Mouse (Mus musculus): Measurements from ENCODE around the gene Pigx. TPM values are rescaled to one million over a fixed set of nuclear protein-coding genes. Genes with fewer than 3 reads are reported as not detected.

The Pigx gene
- 84.7 and 88.8 TPM in 2 replicates for total RNA-seq (2014; fragmentation: Nextera tagmentation)
- 46.6 and 75.6 TPM in 2 replicates for total RNA-seq (2017)

DNA sequence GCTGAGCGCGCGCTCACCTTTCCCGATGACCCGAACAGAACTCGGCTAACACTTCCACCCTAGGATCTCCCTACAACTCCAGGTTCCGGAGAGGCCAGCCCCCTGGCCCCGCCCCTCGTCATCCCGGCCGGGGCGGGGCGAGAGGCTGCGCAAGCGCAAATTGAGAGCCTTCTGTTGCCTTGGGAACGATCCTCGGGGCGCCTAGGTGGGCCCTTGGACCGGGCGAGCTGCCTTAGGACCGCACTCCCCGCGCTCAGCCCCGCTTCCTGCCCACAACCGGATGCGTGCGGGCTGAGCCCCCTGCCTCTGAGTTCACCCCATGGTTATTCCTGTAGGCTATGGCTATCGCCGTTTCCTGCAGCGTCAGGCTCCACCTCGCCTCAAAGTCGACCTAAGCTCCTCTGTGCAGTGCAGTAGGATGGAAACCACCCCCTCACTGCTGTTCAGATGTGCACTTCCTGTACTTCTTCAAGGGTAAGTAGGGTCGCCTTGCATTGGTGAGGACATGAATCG lies at the start of gene Pigx, which contains the start of gene Cep19:
TSS of gene Pigx (minus strand) at position 103 of the 513 bp plus-strand sequence.
TSS of gene Cep19 (plus strand) at position 163 of the 513 bp plus-strand sequence.
- ATAC-seq (replicated peaks; ENCODE audit: poor library complexity, severe bottlenecking) = peak; percentile 85

- peak; percentile 17; the same call in 1 of the 2 replicates for ATAC-seq (replicated peaks; ENCODE audit: poor library complexity, severe bottlenecking)
These were observed 48.2 kb upstream of the Pigx start for GRCm38 (mm10) chr16:32147589-32148207.

DNA sequence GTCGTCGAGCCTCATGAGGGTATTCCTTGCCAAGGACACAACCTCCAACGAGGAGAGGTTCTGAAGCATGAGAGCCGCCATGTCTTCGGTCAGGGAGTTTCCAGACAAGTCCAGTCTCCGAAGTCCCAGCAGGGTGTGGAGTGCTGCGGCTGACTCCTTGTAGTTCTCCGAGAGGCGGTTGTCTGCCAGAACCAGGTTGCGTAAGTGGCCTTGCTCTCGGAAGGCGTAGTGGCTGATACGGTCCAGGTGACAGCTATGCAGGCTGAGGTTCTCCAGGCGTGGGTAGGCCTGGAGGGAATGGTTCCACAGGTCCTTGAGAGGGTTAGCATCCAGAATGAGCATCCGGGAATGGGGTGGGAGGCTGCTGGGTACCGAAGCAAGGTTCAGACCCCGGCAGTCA lies 45.1 kb upstream of the Pigx start:
- no peak for ATAC-seq (replicated peaks; ENCODE audit: poor library complexity, severe bottlenecking)

DNA sequence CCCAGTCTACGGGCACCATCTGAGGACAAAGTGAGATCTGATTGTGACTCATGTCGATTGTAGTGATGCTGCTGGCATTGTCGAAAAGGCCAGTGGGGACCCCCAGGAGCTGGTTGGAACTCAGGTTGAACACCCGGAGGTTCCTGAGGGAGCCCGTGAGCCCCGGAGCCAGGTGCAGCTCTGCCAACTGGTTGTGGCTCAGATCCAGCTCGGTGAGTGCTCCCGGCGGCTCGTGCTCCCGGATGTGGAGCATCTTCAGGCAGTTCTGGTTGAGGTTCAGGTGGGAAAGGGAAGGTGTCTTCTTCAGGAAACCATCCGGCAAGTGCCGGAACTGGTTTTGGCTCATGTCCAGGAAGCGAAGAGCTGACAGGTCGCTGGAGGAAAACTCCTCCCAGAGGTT lies 44.2 kb upstream of the Pigx start:
- no peak for ATAC-seq (replicated peaks; ENCODE audit: poor library complexity, severe bottlenecking)

DNA sequence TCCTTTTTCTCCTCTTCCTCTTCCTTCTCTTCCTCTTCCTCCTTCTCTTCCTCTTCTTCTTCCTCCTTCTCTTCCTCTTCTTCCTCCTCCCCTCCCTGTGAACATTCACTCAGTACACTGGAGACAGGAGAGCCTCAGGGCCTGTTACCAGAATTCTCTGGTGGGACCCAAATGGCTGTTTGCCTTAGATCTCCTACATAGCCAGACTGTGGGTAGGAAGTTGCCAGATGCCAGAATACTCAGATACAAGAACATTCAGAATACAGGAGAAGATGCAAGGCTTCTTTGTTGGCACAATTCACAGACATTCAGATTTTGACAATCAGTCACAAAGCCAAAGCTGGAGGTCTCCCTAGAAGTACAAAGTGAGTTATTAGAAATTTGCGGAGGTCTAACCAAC lies 39.4 kb upstream of the Pigx start:
- no peak for ATAC-seq (replicated peaks; ENCODE audit: poor library complexity, severe bottlenecking)

DNA sequence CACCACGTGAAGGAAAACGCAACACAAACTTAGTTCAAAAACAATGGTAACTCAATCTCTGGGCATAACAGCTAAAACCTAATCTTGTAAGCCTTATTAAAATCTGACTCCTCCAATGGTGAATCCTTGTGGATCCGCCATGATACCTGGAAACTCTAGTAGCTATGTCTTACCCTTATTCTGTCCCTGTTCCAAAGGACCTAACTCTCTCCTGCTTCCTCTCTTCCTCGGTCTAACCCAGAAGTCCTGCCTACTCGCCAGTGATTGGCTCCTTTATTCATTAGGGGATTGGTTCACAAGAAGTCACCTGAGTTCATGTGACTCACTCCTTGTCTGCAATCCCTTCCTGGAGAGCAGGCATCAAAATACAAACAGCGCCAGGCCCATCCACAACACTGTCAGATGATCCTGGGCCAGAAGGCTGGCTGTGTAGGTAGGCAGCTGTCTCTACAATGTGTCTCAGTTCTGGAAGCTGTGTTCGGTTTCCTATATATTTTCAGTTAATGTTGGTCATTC lies 36.4 kb upstream of the Pigx start:
- ATAC-seq (replicated peaks; ENCODE audit: poor library complexity, severe bottlenecking) = no peak

- no peak for ATAC-seq (replicated peaks; ENCODE audit: poor library complexity, severe bottlenecking)
These were observed 33.6 kb upstream of the Pigx start for GRCm38 (mm10) chr16:32133148-32133547.

GRCm38 (mm10) chr16:32130190-32130826 lies 30.8 kb upstream of the Pigx start:
- ATAC-seq (replicated peaks; ENCODE audit: poor library complexity, severe bottlenecking) = peak; percentile 98

DNA sequence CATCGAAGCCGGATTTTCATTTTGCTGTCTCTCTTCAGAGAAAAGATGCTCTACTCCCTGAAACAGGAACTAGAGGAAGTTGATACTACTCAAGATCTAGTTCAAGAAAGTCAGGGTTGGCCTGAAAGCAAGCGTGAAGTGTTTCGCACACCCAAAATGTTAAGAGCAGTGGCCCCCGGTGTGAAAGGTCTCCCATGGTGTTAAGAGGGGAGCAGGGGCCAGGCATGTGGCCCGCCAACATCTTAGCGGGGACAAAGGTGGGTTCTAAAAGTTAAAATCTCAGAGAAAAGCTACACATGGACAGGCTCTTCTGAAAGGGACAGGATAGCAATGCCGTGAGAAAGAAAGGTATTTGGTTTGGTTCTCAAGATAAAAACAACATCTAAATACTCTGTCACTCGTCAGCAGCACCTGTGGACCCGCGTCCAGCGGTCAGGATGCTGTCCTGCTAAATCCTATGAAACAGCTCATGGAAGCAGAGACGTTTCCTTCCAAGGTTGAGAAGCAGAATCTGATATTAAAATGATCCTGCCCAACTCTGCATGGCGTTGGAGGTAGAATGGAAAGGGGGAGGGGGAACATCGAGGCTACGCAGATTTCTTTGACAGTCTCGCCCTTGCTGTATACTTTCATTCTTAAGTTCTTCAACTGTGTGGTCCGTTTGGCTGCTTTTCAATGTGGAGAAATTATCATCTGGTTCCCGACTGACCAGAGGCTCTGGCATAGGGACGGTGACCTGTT lies 30.1 kb upstream of the Pigx start:
- peak; percentile 6; the same call in 1 of the 2 replicates for ATAC-seq (replicated peaks; ENCODE audit: poor library complexity, severe bottlenecking)

DNA sequence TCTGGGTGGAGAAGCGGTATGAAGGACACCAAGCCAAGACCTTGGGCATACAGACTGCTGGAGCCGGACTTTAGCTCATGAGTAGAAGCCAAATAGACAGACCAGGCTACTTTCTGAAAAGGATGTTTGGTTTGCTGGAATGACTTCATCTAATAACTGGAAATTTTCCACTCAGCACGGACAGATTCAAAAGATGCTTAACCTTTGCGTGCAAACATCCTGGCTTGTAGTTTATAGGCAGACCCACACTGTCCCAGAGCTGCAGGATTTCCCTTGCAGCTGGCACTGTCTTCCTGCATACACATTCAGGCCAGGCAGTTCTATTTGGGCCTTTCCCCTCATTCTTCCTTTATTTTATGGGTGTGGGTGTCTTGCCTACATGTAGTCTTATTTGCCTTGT lies 27.5 kb upstream of the Pigx start:
- ATAC-seq (replicated peaks; ENCODE audit: poor library complexity, severe bottlenecking) = no peak

- no peak for ATAC-seq (replicated peaks; ENCODE audit: poor library complexity, severe bottlenecking)
These were observed 25.8 kb upstream of the Pigx start for GRCm38 (mm10) chr16:32125364-32125763.

GRCm38 (mm10) chr16:32124444-32125335 lies 25.1 kb upstream of the Pigx start:
- peak; percentile 98 for ATAC-seq (replicated peaks; ENCODE audit: poor library complexity, severe bottlenecking)

- no peak for ATAC-seq (replicated peaks; ENCODE audit: poor library complexity, severe bottlenecking)
These were observed 24.5 kb upstream of the Pigx start for GRCm38 (mm10) chr16:32124020-32124419.

DNA sequence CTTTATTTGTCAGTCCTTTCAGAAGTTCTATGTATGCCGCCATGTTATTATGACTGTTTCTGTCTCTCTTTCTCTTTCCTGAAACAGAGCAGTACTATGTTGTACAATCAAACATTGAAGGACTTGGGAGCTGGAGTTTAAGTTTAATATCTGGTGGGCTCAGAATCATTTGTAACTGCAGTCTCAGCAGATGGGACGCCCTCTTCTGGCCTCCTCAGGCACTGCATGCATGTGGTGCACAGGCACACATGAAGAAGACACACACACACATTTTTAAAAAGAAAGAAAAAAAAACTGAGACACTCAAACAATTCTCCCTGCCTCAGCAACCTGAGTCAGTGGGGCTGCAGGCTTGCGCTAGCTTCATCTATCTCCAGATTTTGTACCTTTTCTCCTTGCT lies 20.9 kb upstream of the Pigx start:
- ATAC-seq (replicated peaks; ENCODE audit: poor library complexity, severe bottlenecking) = no peak

- no peak for ATAC-seq (replicated peaks; ENCODE audit: poor library complexity, severe bottlenecking)
These were observed 16.6 kb upstream of the Pigx start for GRCm38 (mm10) chr16:32116186-32116585.

- ATAC-seq (replicated peaks; ENCODE audit: poor library complexity, severe bottlenecking) = no peak
These were observed 16.2 kb upstream of the Pigx start for GRCm38 (mm10) chr16:32115781-32116180.

GRCm38 (mm10) chr16:32114968-32115695 lies 15.6 kb upstream of the Pigx start:
- peak; percentile 40 for ATAC-seq (replicated peaks; ENCODE audit: poor library complexity, severe bottlenecking)

DNA sequence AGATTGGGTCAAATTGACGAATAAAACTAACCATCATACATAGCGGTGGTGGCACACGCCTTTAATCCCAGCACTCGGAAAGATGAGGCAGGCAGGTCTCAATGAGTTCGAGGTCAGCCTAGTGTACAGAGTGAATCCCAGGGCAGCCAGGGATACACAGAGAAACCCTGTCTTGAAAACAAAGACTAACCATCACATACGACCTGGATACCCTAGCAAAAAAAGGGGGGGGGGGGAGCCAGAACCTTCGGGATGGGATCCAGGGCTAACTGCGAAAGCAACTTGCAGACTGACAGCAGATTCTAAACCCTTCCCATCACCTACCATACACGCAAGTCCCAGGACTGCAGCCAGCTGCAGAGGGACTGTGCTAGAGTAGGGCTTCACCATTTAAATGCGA lies 14.9 kb upstream of the Pigx start:
- no peak for ATAC-seq (replicated peaks; ENCODE audit: poor library complexity, severe bottlenecking)

GRCm38 (mm10) chr16:32113541-32114218 lies 14.1 kb upstream of the Pigx start:
- ATAC-seq (replicated peaks; ENCODE audit: poor library complexity, severe bottlenecking) = peak; percentile 86

All from granulocyte monocyte progenitor cell, adult 5-6 weeks (primary cell).